In the genomic region with DNA sequence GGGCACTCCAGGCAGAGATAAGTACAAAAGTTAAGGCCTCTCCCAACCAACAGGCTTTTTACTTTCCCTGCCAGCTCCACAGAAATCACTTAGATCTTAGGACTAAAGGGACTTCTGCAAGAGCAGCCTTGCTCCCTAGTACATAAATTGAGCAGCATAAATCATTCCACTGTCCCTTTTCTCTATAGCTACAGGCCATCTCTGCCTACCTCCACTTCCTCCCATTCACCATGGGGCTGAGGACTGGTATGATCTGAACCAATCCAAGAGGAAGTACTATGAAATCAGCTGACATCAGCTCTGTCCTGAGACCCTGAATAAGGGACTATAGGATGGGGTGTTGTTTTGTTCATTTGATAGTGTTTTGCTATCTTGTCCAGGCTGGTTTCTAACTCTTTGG, we compare ENCODE assay signal across 8 mouse cellular contexts. TPM values are rescaled to one million over a fixed set of nuclear protein-coding genes. Genes with fewer than 3 reads are reported as not detected.
A peak's percentile ranks its signal among the peaks of the same experiment; 100 is the strongest.
DNase-seq lines count a peak whose midpoint lies in the region; ATAC-seq and TF ChIP-seq lines count a peak whose summit lies in the region.

No protein-coding gene starts in this region.

- peak overlapping the region; percentile 92 for H3K27ac ChIP-seq in lung, embryonic 14.5 days (ENCODE audit: low read depth)
- peak overlapping the region; percentile 82 for H3K27ac ChIP-seq in forebrain, embryonic 10.5 days
- peak overlapping the region; percentile 70 for H3K27ac ChIP-seq in limb, embryonic 14.5 days (replicated peaks; ENCODE audit: low read depth, low read length)

- no peak for DNase-seq in lung, embryonic 14.5 days
- no peak for DNase-seq in lung, postnatal 36 days
- DNase-seq in forebrain, embryonic 10.5 days (ENCODE audit: extremely low spot score, low spot score) = no peak
- no peak for DNase-seq in limb, embryonic 14.5 days (ENCODE audit: low spot score)
- DNase-seq in right cerebral cortex, adult 18-20 months = no peak
- no peak for DNase-seq in adrenal gland, adult 8-10 months
- DNase-seq in adrenal gland, adult (ENCODE audit: inconsistent age in 2 of 2, low spot score in 1 of 2) = no peak

- peak overlapping the region; percentile 11; the same call in 1 of the 2 replicates for H3K4me3 ChIP-seq in lung, embryonic 14.5 days (ENCODE audit: low read depth, low read length)
- H3K4me3 ChIP-seq in forebrain, embryonic 10.5 days = peak overlapping the region; percentile 37
- peak overlapping the region; percentile 3; the same call in 1 of the 2 replicates for H3K4me3 ChIP-seq in limb, embryonic 14.5 days (replicated peaks; ENCODE audit: low read length)

- TF ChIP-seq CTCF in lung, embryonic 14.5 days (IDR thresholded peaks at IDR 0.05; ENCODE audit: low read depth) = no peak

- peaks cover 36% of the 10 kb centered on the region for H3K4me1 ChIP-seq in lung, embryonic 14.5 days (ENCODE audit: insufficient read depth)
- peaks cover 89% of the 10 kb centered on the region for H3K4me1 ChIP-seq in forebrain, embryonic 10.5 days
- H3K4me1 ChIP-seq in limb, embryonic 14.5 days (ENCODE audit: control insufficient read depth, insufficient read depth, low read length) = peaks cover 56% of the 10 kb centered on the region

- peak overlapping the region; percentile 49 for H3K9ac ChIP-seq in lung, embryonic 14.5 days
- no peak overlapping the region for H3K9ac ChIP-seq in limb, embryonic 14.5 days (ENCODE audit: low read depth, low read length, severe bottlenecking)

- peak; percentile 50; the same call in 1 of the 2 replicates for ATAC-seq in lung, embryonic 14.5 days (ENCODE audit: insufficient read depth)
- ATAC-seq in limb, embryonic 14.5 days (ENCODE audit: low FRiP score, low read depth) = no peak
- 0 out of 2 replicates have a peak, but pooled peaks have one; percentile 27 for ATAC-seq in neutrophil, adult 5-6 weeks (ENCODE audit: extremely low read depth, insufficient number of reproducible peaks, low FRiP score, poor library complexity, severe bottlenecking)

- no peaks in the 10 kb centered on the region for H3K27me3 ChIP-seq in lung, embryonic 14.5 days (ENCODE audit: insufficient read depth, low read length)
- H3K27me3 ChIP-seq in forebrain, embryonic 10.5 days (ENCODE audit: poor library complexity, severe bottlenecking) = no peaks in the 10 kb centered on the region
- H3K27me3 ChIP-seq in limb, embryonic 14.5 days (ENCODE audit: control insufficient read depth, insufficient read depth, low read length) = no peaks in the 10 kb centered on the region

- no peak for TF ChIP-seq POLR2A in limb, embryonic 14.5 days (IDR thresholded peaks at IDR 0.05; ENCODE audit: borderline replicate concordance, extremely low read depth, insufficient read depth, insufficient read length)

- H3K4me2 ChIP-seq in lung, embryonic 14.5 days = peak overlapping the region; percentile 56
- peak overlapping the region; percentile 28 for H3K4me2 ChIP-seq in limb, embryonic 14.5 days (replicated peaks; ENCODE audit: low read depth, low read length, severe bottlenecking)

- peaks cover 29% of the 10 kb centered on the region; the same call in 1 of the 2 replicates for H3K36me3 ChIP-seq in lung, embryonic 14.5 days (ENCODE audit: insufficient read depth)
- H3K36me3 ChIP-seq in forebrain, embryonic 10.5 days (replicated peaks) = peaks cover 53% of the 10 kb centered on the region
- H3K36me3 ChIP-seq in limb, embryonic 14.5 days (ENCODE audit: control insufficient read depth, insufficient read depth, low read length) = peaks cover 16% of the 10 kb centered on the region

- no peaks in the 10 kb centered on the region for H3K9me3 ChIP-seq in lung, embryonic 14.5 days (ENCODE audit: low read depth, low read length)
- H3K9me3 ChIP-seq in forebrain, embryonic 10.5 days = no peaks in the 10 kb centered on the region
- H3K9me3 ChIP-seq in limb, embryonic 14.5 days (ENCODE audit: control insufficient read depth, low read length) = no peaks in the 10 kb centered on the region

RNA-seq across cellular contexts. Expression of a gene that starts 26.4 kb away (rescaled TPM):
- polyA plus RNA-seq in lung, embryonic 14.5 days (2014; fragmentation: Nextera tagmentation; extraction: Ambion mirVana) = 40.1 and 44.7 TPM in 2 replicates
- polyA plus RNA-seq in forebrain, embryonic 10.5 days (2016; fragmentation: Nextera tagmentation; extraction: Ambion mirVana) = 35.3 and 38.8 TPM in 2 replicates
- 70.8 and 87.1 TPM in 2 replicates for polyA plus RNA-seq in limb, embryonic 14.5 days (2012; rRNA removed)
- 33.3 and 40.8 TPM in 2 replicates for polyA plus RNA-seq in limb, embryonic 14.5 days (2014; fragmentation: Nextera tagmentation; extraction: Ambion mirVana)
- 97.9 and 100 TPM in 2 replicates for total RNA-seq in neutrophil, adult 5-6 weeks (2017)
- total RNA-seq in adrenal gland, adult 8-10 months (2022) = 10 to 100 TPM; 50.7 to 84.3 (median 61.1) TPM

RNA-seq across cellular contexts. Expression of a gene that starts 57.7 kb away (rescaled TPM):
- polyA plus RNA-seq in lung, embryonic 14.5 days (2014; fragmentation: Nextera tagmentation; extraction: Ambion mirVana) = 13.9 and 14.5 TPM in 2 replicates
- 16.3 and 17.3 TPM in 2 replicates for polyA plus RNA-seq in forebrain, embryonic 10.5 days (2016; fragmentation: Nextera tagmentation; extraction: Ambion mirVana)
- 12.2 and 13.7 TPM in 2 replicates for polyA plus RNA-seq in limb, embryonic 14.5 days (2012; rRNA removed)
- 10.9 and 12.5 TPM in 2 replicates for polyA plus RNA-seq in limb, embryonic 14.5 days (2014; fragmentation: Nextera tagmentation; extraction: Ambion mirVana)
- 13.2 and 22.0 TPM in 2 replicates for total RNA-seq in neutrophil, adult 5-6 weeks (2017)
- 10 to 100 TPM; 26.0 to 31.0 (median 27.3) TPM for total RNA-seq in adrenal gland, adult 8-10 months (2022)
